Mouse (Mus musculus): ENCODE measurements around the gene Fhl2.
"Not testable (repeated sequence)": the region's sequence is repeated elsewhere in the genome, so short reads cannot be mapped to it uniquely, and the experiment has no call there.

Fhl2 gene

DNA sequence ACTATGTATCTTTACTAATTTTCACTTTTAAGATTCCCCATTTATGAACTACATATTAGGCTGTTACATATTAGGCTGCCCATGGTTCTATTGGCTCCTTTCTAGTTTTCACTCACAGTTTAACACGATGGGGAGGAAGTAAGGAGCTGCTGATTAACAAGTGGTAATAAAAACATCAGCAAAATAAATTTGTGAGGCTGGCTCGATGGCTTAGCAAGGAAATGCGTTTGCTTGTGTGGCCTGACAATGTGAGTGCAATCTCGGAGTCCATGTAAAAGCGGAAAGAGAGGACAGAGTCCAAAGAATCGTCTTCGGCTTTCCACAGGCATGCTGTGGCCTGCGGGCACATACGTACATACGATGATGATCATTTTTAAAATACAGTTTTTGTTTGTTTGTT, 4.3 kb downstream of the Fhl2 start:
- no peak for DNase-seq (ENCODE audit: low spot score)

DNA sequence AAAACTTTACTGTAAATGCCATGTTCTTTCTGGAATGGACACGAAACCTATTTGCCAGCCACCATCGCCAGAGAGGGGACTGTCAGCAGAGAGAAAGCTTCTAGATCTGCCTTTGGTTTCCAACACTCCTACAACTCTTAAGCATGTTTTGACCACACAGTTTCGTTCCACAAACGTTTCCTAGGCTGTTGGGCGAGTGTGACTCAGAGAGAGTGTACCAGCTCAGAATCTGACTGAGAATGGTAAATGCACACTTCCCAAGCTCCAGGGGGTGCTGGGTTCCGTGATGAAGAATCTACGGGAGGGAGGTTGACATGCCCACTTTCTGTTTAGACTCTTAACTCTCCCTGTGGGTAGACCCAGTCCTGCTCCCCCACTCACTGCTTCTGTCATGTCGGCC, 5.7 kb downstream of the Fhl2 start:
- DNase-seq (ENCODE audit: low spot score) = no peak

DNA sequence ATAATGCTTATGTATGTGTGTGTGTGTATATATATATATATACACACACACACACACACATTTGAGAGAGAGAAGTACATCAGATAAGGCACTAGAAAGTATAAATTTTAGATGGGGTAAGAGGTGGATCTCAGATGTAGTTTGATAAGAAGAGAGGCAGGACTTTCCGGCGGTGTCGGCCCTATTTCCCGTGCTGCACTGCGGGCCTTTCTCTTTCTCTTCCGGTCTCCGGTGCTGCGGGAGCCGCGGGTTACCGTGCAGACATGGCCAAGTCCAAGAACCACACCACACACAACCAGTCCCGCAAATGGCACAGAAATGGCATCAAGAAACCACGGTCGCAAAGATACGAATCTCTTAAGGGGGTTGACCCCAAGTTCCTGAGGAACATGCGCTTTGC, 7.9 kb downstream of the Fhl2 start:
- DNase-seq (ENCODE audit: low spot score) = not testable (repeated sequence)

DNA sequence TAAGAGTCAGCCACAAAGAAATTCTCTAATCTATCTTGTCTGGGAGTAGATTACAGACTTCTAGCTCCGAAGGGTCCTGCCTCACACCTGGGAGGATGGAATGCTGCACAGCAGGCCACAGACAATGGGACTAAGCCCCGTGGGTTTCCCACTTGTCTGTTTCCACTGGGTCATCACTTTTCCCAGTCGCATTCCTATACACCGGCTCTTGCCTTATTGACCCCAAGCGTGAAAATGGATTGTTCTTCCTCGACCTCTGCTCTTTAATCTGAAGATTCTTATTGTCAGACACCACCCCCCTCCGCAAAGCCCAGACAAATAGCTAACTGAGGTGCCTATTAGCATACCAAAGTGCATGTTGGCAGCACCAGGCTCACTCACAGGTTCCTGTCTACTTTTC, 10.4 kb downstream of the Fhl2 start:
- DNase-seq (ENCODE audit: low spot score) = peak; percentile 20

DNA sequence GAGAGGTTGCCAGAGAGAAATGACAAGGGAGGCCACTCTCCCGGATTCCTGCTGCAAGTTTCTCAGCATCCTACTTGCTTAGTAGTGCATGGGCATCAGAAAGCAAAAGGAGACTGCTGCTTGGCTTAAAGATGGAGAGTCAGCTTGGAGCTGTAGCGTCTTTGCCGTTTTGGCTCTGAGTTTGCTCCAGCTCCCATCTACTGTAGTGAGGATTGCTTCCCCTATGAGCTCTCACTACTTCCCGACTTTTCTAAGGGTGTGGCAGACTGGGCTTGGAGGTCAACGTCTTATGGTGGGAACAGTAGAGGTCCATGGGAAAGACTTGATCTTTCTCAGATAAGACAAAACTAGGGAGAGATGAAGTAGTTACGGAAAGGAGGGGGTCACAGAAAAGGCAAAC, 15.9 kb downstream of the Fhl2 start:
- DNase-seq (ENCODE audit: low spot score) = no peak

DNA sequence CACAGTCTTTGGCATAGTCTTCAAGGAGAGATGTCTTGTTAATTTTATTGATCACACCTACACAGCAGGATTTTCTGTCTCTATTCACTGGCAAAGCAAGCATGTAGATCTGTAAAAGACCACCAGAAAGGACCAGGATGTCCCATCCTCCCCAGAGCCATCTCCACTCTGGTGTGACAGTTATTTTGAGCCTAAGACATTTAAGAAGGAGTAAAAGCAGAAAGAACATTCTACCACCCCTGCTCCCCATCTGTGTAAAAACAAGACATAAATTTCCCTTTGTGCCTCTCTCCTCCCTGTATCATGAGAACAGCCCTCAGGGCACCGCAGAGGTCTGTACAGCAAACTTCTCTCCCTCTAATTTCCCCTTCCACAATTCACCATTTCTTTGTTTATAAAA, 18.0 kb downstream of the Fhl2 start:
- no peak for DNase-seq (ENCODE audit: low spot score)

DNA sequence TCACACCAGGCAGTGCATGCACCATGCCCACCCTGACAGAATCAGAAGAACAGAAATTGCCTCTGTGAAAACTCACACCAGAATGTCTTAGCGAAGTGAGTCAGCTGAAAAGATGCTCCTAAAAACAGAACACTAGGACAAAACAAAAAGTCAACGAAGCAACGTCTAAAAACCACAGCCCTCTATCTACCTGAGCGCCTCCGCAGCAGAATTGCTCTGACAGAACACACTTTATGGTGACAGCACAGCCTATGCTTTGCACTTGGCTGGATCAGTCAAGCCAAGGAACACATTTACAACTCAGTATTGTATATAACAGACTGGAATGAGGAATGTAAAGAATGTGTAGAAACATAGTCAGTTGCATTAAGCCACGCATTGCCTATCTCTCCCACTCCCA, 18.4 kb downstream of the Fhl2 start:
- DNase-seq (ENCODE audit: low spot score) = no peak

DNA sequence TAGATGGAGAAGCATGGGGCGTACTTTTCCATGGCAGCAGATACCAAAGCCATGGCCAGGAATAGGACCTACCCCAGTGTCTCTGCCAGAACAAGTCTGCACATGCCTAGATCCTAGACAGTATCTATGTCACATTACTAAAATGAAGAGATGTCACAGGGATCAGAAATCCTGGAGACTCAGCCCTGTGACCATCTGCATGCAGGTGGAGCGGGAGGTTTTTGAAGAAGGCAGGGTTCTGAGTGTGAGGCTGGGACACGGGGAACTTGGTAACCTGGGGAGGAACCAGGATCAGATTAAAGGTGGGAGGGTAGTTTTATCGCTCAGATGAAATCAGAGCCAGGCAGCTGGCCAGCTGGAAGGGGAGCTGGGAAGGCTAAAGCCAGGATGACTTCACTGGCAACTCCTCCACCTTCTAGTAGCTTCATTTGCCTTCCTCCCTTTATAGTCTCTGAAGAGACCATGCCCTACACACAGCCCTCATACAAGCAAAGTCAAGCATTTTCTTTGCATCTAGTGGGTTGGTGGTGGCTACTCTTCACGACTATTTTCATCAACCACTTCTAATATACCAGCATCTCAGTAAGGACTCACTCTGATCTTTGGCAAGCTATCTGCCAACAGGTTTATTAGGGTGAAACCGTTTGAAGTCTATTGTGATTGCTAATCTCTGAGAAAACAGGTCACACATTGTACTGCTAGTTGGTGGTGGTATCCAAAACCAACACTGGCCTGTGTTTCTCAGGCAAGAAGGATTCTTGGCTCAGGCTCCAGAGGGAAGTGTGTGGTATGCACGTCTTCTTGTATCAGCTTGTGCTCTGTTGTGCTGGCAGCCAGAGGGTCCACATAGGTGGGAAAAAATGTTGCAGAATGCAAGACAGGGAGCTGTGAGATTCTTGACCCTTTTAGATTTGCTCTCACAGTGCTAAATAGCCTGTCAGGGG, 23.2 kb downstream of the Fhl2 start:
- no peak for DNase-seq (ENCODE audit: low spot score)

DNA sequence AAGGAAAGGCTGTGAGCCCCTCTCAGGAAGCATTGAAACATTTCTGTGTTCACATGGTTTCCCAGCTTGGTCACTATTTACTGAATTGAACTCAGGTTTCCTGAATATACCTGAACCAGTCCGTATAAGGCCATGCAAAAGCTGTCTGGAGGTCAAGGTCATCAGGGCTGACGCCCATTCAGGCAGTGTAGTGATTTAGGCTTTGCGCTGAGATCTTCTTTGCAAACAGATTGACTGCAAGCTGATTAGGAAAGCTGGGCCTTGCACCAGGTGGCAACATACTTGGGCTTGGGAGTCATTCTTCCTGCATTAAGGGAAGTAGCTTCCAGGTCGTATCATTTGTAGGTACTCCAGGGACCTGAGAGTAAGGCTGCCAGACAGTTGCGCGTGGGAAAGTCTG, 25.0 kb downstream of the Fhl2 start:
- DNase-seq (ENCODE audit: low spot score) = no peak

DNA sequence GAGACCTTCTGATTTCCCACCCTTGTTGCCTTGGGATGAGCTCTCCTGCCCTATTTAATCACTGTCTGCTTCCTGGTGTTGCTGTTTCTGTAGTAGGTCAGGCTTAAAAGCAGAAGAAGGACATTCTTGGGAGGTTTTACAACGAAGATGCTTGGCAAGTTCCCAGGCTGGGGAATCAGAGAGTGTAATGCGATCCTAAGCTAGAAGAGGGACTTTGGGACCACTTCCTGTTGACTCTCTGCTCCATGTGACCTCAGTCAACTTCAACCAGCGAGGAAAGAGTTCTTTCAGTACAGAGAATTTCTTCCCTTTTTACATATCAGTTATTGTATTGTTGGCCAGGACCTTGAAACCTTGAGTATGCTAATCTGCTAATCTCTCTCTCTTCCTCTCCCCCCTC, 25.7 kb downstream of the Fhl2 start:
- DNase-seq (ENCODE audit: low spot score) = no peak

DNA sequence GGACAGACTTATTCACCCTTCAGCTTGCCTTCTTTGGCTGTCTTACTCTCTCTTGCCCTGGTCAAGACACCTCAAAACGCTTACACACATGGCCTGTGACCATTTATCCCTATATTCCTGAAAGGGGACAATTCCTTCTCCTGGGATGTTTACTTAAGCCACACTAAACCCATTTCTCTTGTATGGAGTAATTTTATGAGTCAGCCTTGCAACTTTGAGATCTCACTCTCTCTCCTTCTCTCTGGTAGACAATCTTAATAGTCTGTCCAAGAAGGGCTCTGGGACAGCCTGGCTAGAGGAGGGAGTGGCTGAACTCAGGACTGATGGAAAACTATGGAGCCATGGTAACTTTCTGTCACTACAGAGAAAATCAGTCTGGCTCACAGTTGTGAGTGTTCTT, 27.1 kb downstream of the Fhl2 start:
- no peak for DNase-seq (ENCODE audit: low spot score)

DNA sequence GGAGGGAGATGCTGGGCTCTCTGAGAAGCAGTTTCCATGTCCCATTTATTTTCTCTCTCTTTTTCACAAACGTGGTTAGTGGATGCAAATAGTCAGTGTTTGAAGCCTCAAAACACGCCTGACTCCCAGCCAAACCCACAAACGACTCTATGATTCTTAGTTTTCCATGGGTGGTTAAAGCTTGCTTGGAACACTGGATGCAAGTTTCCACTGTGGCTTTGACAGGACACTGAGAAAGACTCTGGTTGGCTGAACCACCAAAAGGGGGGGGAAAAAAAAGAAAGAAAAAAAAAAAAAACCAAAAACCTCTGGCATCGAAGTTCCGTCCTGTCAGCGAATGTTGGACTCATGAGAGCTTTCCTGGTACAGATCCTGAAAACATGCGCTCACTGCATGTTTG, 27.6 kb downstream of the Fhl2 start:
- no peak for DNase-seq (ENCODE audit: low spot score)

DNA sequence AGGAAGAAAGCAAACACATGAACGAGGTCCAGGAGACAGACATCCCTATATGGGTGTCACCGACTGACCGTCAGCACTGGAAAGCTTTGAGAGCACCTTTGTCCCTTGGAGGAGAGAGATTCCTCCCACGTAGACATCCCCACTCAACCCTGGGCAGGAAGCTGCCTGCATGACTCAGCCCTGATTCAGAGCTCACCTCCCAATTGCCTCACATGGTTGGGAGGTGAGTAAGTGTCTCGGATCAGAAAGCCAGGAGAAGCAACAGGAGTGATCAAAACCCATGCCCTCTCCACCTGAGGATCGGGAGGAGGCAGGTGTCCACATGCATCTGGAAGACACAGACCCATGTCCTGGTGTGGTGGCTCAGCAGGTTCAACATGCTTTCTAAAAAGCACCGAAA, 28.2 kb downstream of the Fhl2 start:
- no peak for DNase-seq (ENCODE audit: low spot score)

DNA sequence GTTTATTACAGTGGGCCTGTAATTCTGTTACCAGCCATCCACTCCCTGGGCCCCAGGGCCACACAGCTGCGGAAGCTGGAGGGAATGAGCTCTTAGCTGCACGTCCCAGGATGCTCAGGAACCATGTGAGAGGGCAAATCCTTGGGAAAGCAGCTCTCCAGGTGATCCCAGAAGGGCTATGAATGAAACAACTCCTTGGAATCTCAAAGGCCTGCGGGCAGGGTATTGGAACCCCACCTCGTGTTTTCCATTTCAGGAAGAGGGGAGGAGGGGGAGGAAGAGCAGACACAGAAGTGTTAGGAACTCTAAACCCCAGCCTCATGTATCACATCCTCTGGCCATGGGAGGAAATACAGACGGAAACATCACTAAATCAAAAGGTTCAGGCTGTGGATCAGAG, 28.8 kb downstream of the Fhl2 start:
- no peak for DNase-seq (ENCODE audit: low spot score)

DNA sequence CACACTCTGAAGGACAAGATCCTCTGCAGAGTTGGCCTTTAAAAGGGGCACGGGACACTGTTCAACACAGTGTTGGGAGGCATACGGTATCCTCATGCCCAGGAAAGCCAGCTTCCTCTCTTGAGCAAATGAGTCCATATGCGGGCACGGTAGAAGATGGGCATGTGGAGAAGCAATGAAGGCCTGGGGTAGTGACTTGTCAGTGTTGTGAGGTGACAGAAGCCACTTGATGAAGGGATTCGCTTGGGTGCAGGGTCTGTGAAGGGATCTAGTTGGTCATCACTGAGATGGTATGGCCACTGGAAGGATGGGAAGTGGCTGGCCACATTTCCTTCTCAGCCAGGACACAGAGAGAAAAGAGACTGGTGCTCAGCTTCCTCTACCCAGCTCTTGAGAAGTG, 32.2 kb downstream of the Fhl2 start:
- no peak for DNase-seq (ENCODE audit: low spot score)

DNA sequence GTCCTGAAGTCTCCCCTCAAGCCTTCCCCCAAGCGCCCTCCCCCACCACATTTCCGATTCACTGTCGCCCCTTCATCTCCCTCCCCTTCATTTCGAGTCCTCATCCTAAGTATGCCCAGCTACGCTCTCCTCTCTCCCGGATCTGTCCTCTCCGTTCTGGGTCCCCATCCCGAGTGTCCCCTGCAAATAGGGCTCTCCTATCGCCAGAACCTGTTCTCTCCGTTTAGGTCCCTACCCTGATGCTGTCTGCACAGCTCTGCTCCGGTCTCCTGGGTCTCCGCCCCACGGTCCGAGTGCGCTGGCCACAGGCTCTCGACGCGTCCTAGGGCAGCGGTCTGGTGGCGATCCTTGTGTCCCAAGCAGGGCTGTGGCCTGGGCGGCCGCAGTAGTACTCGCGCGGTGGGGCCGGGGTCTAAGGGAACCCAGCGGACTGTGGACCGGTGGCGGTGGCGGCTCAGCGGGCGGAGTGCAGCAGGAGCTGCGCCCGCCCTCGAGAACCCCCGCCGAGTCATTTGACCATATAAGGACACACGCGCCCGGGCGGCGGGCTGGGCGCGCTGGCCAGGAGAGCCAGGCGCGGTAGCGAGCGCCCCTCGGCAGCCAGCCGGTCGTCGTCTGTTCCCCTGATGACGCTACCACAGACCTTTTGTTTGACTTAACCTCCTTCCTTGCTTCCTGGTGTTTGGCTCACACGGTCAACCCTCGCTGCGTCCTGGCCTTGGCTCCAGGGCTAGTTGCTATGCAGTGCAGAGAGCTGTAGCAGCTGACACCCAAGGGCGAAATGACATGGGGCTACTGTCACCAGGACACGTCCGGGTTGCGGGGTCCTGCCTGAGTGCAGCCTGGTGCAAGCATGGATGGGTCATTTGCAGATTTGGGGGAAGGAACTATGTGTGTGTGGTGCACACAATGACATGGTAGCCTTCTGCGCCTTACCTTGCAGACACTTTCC, 33.0 kb downstream of the Fhl2 start:
- peak; percentile 76 for DNase-seq (ENCODE audit: low spot score)

DNA sequence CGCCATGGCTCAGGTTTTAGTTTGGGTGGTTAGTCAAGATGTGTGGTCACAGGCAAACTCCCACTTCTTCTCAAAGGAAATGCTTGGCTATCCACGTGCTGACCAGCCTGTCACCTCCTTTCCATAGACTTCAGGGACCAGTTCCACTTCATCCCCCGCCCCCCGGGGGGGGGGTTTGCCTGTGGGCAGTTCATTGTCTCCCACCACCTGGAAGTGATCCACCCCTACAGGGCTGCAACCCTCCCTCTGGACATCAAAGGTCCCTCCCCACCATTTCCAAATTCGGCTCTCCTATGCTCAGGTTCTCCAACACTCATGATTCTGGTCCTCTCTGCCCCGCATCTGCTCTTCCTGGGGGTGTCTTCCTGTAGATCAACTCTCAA, 33.7 kb downstream of the Fhl2 start:
- peak; percentile 16 for DNase-seq (ENCODE audit: low spot score)

DNA sequence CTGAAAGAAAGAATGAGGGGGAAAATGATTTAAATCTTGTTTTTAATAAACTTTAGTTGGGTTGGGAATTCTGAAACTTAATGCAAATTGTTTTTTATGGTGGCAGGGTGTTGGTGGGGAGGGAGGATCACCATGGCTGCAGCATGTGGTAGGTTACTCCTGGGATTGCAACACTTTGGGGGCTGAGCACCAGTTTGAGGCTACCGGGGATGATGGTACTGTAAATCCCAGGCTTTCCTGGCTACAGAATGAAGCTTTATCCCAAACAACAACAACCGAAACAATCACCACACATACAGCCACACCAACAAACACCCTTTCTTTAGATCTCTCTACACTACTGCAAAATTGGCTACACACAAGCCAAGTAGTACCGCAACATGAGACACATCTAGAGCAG, 34.4 kb downstream of the Fhl2 start:
- DNase-seq (ENCODE audit: low spot score) = no peak

DNA sequence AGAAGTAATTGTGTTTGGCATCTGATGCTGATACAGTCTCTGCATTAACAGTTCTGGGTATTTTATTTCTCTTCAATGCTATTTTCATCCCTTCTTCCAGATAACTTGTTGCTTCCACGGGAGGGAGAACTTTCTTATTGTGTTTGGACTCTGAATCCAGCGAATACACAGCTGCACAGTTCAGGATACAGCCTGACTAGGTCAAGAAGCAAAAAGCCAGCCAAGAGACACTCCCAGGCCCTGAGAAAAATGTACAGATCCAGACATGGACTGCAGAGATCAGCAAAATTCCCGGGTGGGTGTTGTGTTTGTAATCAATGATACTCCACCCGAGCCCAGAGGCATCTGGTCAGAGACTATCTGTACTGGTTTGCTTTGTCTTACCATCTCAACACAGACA, 37.4 kb downstream of the Fhl2 start:
- DNase-seq (ENCODE audit: low spot score) = no peak

DNA sequence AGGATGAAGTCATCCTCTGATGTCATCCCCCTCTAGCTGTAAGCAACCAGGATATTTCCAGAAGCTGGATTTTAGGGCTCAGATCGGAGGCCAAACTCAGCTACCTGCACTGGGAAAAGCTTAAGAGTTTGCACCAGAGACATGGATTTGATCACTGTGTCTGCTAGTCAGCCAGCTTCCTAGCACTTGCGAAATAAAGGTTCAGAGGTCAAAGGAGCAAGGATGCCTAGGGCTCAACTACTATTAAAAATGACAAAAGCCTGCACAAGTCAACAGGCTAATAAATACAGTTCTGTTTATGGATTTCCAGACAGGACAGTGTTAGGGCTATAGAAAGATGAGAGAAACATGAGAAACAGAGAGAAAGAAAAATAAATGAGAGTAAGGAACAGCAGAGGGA, 38.9 kb downstream of the Fhl2 start:
- no peak for DNase-seq (ENCODE audit: low spot score)

DNA sequence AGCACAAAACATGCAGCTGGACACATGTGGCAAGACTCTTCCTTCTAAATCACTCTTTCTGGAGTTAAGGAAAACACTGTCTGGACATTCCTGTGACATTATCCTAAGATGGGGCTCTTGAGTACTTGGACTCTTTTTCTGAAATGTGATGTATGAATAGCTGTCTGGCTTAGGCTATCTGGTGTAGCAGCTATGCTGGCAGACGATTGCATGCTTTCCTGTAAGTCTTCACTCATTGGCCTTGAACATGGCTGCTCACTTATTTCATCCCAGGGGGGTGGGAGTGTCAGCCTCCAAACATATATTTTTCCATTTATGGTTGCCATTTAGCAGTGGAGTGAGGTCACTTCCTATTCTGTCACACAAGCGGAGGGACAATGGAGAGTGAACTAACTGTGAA, 42.3 kb downstream of the Fhl2 start:
- DNase-seq (ENCODE audit: low spot score) = no peak

DNA sequence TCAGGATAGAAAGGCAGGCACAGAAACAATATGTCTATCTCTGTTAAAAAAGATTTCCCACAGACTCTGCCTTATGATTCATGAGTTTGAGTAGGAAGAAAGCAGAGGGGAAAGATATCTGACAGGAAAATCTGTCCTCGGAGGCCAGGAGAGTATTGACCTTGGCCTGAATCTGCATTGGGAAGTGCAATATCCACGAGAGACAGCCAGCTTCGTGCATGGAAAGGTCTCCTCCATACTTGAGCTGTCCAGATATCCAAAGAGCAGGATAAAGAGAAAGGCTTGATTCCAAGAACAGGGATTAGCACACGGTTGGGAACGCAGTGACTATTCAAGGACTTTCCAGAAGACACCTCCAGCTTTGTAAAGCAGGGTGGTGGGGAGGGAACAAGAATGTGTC, 43.2 kb downstream of the Fhl2 start:
- DNase-seq (ENCODE audit: low spot score) = no peak

DNA sequence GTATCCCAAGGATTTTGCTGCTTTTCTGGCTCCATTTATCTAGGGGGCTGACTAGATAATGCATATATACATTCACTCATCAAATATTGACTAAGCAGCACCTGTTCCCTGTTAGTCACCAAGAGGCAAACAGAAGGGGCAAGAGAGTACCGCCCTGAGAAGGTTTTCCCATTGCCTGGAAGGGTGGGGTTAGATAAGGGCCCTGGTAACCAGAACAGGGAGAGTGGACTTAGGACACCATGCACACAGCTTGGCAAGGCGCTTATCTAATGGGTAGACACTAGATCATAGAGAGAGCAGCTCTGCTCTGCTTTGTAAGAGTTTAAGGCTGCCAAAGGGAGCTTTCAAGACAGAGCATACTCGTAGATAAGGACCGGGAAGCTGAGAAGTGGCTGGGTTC, 44.2 kb downstream of the Fhl2 start:
- DNase-seq (ENCODE audit: low spot score) = no peak
